Mouse (Mus musculus): ENCODE measurements around the gene Pcnx4.

Gene Pcnx4

DNA sequence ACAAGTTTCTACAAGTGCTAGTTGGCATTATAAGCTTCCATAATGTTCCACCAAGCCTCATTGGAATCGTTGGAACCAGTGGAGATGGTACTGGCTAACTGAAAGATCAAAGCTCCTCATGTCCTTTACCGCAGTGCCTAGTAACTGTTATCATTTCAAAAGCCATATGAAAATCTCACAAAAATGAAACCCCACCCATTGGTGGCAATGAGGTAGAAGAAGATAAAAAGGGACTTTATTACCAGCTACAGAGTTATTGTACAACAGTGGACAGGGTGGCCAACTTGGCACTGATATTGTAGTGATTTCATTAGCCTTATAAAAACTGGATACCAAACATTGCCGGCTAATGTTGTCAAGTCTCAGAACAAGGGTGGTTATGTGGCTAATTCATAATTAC is 75.9 kb downstream of the Pcnx4 start:
- DNase-seq: no peak

DNA sequence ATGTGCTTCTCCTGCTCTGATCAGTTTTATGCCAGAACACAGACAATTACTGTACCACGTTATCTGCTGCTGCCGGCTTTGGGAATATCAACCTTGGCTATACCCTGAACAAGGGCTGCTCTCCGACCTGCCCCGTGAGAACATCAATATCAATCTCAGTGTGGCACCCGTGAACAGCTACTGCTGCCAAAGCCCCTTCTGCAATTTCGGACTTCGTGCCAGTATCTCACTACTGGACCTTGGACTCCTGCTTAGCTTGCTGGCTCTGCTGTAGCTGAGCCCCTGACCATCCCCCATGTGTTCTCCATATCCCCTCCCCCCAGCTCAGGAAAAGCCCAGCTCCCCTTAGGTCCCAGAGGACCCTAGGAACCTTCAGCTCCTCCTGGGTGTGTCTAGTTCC is 84.7 kb downstream of the Pcnx4 start:
- no peak for DNase-seq

DNA sequence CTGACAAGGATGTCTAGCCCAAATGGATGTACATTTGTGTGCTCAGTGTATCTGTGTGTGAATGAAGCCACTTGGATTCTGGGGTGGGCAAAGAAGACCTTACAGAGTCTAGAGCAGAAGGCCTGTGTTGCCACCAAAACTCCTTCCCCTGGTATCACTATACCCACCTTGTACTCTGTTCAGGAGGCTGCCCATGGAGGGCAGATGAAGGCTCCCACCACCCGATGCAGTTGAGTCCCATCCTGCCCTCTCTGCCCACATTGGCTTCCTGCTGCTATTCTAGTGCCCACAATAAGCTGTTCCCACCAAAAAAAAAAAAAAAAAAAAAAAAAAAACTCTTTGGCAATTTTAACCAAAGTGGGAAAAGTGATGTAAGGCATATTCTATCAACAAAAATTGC is 85.3 kb downstream of the Pcnx4 start:
- DNase-seq: no peak

DNA sequence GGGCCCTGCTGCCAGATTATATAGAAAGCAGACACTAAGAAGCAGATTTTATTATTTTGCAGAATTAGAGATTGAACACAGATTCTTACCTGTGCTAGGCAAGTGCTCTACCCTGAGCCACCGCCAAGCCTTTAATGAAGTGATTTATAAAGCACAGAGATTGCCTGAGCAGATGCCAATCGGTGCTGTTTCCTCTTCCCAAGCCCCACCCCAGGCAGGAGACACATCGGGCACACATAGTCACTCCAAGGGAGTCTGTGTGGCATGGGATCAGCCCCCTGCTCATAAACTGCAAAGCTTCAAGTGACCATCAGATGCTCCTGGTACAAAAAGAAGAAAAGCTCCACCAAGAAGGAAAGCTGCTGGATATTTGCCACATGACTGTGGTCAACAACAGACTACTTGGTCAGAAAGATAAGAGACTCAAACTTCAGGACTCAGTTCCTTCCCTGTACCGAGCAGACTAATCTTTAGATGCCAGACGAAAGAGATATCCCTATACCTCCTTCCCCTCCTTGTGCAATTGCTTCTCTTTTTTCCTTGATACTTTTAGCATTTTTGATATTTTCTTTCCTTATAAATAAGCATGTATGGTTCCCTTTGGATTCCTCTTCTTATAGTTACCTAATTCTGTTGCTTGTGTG is 86.8 kb downstream of the Pcnx4 start:
- DNase-seq: no peak

DNA sequence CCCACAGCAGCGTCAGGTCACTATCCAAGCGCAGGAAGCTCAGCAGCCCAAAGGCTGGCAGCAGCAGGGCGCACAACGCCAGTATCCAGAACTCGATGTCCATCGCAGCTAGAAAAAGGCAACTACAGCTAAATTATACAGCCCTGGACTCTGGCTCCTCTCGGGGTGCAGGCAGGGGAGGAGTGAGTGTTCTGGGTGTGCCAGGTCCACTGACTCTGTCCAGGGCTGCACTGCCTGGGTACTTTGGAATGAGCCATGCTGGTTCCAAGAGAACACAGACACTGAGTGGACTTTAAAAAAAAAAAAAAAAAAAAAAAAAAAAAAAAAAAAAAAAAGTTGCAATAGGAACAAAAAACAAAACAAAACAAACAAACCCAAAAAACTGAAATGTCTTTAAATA is 92.6 kb downstream of the Pcnx4 start:
- no peak for DNase-seq
